Mouse (Mus musculus) A20 (cell line): ENCODE results near the gene Stx4a.
A peak's percentile ranks its signal among the peaks of the same experiment; 100 is the strongest.
"Not testable (repeated sequence)": the region's sequence is repeated elsewhere in the genome, so short reads cannot be mapped to it uniquely, and the experiment has no call there.

ENCODE experiments used
- DNase-seq: peaks from one replicate; pipeline ENCODE4 v3.0.0-alpha.2; 2011; ENCODE audit warnings: low read depth, low spot score

Gene Stx4a

DNA sequence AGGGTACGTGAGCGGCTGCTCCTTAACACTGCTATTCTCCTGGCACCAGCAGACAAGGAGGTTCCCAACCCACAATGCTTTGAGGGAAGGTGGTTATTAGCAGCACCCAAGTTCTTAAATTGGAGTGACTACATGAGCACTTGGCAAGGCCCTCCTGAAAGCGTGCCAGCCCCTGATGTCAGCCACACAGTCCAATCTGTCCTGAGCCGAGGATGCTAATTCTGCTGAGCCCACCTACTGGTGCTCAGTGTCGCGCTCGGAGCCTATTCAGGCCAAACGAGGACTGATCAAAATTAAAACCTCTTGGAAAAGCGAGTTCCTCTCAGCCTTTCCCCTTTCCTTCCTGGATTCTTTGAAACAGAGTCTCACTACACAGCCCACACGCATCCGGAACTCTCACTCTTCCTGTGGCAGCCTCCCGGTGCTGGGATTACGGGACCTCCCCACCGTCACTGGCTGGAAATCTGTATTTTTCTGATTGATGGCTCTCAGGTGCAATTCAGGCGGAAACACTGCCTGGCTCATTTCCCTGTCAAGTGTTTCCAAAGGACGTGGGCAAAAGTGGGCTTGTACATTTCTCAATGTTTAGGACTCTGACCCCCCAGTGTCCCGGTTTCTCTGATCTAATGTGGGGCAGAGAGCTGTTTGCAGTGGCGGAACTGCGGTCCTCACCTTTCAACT, 9.7 kb upstream of the Stx4a start:
- no peak for DNase-seq

GRCm38 (mm10) chr7:127815116-127815665, 8.9 kb upstream of the Stx4a start:
- DNase-seq = no peak

DNA sequence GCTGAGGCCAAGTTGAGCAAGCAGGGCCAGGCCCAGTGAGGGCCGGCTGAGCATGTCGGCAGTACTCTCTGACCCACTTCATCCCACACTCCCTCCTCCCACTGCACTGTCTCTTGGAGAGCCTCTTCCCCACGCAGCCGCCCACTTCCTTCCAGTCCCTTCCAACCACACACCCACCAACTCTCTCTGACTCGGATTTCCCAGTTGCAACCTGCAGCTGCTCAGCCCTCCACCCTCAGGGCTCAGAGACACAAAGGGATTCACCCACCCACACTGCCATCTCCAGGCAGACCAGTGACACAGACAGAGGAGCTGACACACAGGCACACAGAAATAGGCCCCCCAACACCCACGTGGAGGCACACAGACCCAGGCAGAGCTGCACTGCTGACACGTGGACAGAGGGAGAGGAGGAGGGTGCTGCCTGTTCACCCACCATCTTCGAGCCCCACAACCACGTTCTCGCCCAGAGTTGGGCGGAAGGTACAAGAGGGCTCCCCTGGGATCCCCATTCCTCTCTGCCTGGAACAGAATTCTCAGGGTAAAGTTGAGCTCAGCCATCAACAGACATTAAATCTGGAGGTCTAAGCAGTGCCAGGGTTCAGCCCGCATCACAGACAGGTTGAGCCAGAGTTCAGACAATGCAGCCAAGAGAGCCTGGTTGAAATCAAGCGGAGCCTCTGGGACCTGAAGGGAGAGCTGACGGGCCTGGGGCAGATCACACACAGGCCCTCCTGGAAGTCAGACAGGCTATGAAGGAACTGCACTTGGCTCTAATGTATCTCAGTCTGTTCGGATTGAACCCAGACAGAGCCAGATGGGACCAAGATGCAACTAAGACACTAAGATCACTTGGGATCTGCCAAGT, 7.9 kb upstream of the Stx4a start:
- no peak for DNase-seq

DNA sequence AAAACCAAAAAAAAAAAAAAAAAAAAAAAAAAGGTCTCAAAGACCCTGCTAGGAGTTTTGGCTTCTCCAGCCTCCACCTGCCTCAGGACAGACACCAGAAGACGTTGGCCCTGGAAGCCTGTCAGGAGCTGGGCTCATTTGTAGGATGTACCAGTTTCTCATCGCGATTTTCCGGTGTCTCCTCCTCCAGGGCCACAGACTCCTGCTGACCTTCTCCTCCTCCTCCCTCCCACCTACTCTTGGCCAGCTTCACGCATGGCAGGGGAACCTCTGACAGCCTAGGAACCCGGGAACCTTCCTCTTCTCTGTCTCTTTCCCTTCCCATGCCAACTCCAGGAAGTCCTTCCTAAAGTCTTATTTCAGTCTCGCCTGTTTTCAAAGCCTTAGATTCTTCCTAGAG, 7.0 kb upstream of the Stx4a start:
- DNase-seq = no peak

DNA sequence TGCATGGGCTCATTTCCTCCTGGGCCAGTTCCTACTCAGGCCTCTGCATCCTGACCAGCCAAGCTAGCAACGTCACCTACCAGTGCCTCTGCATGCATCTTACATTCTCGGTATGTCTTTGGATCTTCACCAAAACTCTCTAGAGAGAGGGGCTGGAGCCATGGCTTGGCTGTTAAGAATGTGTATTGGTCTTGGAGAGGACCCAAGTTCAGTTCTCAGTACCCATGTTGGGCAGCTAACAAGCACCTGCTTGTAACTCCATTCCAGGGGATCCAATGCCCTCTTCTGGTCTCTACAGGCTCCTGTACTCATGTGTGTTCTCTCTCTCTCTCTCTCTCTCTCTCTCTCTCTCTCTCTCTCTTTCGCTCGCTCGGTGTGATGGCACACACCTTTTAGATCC, 6.3 kb upstream of the Stx4a start:
- no peak for DNase-seq

GRCm38 (mm10) chr7:127820836-127821509, 3.1 kb upstream of the Stx4a start:
- DNase-seq = no peak

DNA sequence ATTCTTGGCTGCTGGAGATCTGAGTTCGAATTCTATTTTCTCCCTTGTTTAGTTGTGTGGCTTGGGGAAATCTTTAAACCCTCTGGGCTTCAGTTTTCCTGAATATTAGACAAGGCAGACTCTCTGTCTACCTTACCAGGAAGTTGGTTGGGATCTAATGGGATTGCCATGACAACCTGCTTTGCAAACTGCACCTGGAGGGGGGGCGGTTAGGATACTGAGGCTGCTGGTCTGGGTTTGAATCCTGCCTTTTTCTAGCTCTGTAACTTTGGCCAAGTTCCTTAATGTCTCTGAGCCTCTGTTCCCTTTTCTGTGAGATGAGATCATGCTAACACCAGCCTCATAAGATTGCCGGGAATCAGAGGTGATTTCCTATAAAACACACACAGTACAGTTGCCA, 1.6 kb upstream of the Stx4a start:
- no peak for DNase-seq

GRCm38 (mm10) chr7:127823236-127824171, 590 bp upstream of the Stx4a start:
- DNase-seq = no peak

DNA sequence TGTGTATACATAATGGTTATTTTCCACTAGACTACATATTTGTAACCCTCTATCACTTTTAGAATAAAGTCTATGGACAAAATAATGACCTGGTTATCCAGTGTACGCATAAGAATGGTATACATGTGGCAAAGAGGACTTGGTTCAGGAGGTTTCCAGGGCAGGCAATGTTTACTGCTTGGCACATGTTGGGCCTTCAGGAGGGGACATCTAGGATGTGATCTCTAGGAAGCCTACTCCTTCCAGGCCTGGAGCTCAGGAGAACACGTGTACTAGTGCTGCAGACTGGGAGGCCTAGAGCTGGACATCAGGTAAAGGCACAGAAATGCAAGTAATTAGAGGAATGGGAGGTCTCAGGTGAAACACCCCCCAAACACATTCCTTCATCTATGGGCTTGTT, 11.5 kb downstream of the Stx4a start:
- DNase-seq = no peak

- DNase-seq = no peak
Observed at GRCm38 (mm10) chr7:127837473-127837872, 13.4 kb downstream of the Stx4a start.

DNA sequence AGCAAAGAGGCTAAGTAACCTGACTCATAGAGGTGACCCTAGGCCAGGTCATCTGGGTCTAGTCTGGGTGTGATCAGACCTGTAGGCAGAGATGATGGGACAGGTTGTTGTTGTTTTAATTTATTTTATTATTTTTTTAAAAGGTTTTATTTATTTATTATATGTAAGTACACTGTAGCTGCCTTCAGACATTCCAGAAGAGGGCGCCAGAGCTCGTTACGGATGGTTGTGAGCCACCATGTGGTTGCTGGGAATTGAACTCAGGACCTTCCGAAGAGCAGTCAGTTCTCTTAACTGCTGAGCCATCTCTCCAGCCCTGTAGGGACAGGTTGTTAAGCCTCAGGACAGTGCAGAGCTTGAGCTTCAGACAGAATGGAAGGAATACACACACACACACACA, 13.8 kb downstream of the Stx4a start:
- DNase-seq = not testable (repeated sequence)

GRCm38 (mm10) chr7:127840031-127840430, 15.9 kb downstream of the Stx4a start:
- DNase-seq = peak; percentile 50

DNA sequence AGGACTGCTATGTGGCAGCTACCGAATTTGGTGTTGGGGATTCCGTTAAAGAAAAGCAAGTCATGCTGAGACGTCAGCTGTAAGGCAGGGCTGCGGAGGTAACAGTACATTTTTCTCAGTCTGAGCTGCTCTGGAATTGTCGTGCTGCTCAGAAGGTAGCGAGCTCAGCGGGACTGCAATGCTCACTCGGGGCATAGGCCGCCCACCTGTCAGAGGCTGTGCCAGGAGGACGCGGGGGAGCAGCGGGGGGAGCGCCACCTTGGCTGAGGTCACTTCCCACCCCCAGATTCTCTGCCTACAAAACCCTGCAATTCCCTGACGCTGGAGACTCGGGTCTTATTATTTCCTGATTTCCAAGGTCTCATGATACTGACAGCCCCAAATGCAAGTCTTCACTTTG, 16.8 kb downstream of the Stx4a start:
- no peak for DNase-seq

DNA sequence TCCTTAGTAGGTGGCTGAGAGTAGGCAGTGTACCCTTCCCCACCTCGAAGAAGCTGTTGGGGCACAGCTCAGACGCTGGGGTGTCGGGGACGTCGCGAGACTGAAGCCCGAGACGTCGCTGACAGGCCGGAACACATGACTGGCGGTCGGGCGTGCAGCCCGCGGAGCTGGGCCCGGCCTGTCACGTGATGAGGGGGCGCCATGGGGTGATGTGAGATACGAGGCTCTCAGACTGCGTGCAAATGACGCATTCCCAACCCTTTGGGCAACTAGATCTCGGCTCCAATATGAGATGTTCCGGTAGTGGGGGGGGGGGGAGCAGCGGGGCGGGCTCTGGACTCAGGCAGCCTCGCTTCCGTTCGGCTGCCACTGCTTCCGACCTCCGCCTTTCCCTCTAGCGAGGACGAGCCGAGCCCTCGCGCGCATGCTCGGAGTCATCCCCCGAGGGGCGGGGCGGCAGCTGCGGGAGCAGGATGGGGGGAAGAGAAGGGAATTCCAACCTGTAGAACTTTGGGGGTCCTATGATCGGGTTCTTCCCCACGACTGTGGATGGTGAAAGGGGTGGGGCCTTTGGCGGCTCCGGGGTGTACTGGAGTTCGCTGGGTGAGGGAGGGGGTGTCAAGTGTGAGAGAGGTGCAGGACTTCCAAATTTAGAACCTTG, 17.4 kb downstream of the Stx4a start:
- peak; percentile 96 for DNase-seq

- DNase-seq = peak; percentile 89
Observed at GRCm38 (mm10) chr7:127842001-127842718, 18.1 kb downstream of the Stx4a start.

DNA sequence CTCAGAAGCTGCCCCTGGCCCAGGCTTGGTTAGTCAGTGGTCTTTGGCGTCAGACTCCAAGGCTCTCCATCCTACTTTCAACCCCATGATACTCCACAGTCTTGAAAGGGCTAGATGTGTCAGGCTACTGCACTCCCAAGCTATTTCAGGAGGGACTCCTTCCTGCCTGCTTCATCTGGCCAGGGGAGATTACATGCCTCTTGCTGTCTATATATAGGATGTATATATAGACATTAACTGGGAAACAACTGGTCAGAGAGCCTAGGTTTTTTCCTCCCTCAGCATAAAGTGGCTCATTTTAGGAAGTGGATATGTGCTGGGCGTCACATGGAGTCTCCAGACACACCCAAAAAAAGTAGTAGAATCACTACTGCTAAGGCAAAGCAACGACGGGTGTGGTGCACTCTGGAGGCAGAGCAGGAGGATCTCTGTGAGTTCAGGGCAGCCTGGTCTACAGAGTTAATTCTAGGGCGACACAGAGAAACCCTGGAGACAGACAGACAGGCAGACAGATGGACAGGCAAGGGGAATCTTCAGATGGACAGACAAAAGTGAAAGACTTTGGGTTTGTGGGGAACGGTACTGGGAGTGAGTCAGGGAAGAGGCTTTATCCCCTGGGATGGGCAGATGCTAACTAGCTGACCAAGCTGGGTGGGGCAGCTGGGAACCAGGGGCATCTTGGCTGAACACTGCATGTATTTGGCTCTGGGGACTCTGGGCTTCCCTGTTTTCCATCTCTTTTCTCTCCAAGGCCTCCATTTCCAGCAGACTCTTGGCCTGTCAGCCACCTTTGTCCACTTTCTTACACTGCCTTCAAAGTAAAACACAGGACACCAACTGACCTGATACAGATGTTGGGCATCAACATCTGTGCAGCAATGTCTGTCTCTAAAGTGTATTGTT, 26.1 kb downstream of the Stx4a start:
- no peak for DNase-seq

DNA sequence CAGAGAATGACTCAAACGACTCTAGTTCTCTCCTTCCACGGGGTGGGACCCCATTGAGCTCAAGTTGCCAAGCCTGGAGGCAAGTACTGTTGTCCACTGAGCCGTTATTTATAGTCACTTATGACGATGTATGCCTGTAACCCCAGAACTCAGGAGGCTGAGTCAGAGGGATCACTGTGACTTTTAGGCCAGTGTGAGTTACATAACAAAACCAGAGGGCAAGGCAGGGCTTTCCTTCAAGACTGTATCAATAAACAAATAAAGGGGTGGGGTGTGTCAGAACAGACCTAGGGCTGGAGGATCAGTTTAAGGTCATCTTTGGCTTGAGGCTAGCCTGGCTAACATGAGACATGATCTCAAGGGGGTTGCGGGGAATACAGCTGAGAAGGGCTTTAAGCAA, 26.8 kb downstream of the Stx4a start:
- DNase-seq = no peak

- no peak for DNase-seq
Observed at GRCm38 (mm10) chr7:127858258-127858657, 34.2 kb downstream of the Stx4a start.

DNA sequence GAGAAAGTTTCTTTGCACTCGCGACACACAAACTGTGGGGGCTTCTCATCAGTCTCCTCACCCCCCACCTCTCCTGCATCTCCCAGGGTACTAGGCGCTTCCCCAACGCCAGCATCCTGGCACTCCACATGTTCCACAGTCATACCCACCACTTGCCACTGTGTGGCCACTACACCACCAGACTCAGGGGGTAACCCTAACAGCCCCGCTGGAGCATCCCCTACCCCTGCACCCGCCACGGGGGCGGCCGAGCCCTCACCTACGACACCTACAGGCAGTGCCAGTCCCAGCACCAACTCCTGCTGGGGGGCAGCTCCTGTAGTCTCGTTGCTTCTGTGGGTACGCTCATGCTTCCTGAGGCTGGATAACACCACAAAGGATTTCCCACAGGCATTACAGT, 42.3 kb downstream of the Stx4a start:
- no peak for DNase-seq
